Mouse (Mus musculus): ENCODE results near the gene Sost.

Gene Sost

DNA sequence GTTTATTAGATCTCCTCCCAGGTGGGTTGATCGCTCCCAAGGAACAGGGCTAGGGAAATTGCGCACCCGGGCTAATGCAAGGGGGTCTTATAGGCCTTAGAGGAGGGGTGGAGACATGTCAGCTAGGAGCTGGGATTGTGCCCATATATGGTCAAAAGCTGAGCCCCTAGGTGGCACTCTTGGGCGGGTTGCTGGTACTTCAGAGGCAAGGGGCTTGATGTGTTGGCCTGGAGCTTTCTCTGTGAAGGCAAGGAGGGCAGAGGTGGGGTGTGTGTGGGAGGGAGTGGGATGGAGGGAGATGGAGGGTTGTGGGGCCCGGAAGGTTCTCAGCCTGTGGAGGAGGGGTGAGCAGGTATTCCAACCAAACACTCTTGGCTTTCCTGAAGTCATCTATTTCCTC is 20.3 kb downstream of the Sost start:
- DNase-seq (ENCODE audit: low spot score), result no peak

DNA sequence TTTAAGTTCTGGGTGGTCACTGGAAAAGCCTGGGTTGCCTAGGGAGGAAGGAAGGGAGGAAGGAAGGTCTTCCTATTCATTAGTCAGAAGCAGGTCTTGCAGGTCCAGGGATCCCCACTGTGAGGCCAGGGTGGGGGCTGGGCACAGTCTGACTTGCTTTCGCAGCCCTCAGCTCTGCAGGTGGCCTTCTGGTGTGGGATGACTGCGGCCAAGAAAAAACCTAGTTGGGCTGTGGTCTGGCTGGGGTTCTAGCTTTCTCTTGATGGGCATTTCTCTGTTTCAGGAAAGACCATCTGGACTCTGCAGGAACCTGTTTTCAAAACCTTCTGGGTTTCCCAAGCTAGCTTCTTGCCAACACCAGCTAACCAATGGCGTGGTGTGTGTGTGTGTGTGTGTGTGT is 23.8 kb downstream of the Sost start:
- DNase-seq (ENCODE audit: low spot score), result no peak

DNA sequence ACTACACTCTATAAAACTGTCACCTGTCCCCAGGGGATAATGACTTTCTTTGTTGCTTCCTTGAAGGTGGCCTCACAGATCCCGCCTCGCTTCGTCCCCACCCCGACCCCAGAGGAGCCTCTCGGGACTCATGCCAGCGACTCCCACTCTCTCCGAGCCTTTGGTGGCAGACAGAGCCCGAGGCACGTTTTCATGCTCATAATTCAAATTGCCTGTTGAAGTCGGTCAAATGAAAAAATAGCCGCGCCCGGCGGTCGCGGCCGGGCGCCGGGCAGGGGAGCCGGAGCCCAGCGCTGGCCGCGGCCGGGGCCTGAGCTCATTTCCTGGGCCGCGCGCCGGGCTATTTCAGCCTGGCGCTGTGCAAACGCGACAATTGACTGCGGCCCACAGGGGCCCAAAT is 29.7 kb downstream of the Sost start:
- DNase-seq (ENCODE audit: low spot score), result no peak

DNA sequence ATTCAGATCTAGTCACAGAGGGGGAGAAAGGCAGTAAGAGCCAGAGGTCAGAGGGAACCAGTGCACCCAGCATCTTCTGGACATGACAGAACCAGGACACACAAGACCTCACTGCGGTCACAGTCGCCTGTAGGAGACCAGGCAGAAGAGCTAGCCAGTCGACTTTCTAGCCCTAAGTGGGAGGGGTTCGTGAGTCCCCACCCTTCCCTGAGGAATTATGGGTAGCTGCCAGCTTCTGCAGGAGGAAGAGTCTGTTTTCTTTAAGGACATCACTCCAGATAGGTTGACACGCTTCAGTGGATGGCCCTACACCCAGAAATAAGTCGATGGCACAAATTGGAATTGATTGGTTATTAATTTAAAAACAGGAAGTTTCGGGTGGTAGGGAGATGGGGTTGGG is 30.4 kb downstream of the Sost start:
- no peak for DNase-seq (ENCODE audit: low spot score)

DNA sequence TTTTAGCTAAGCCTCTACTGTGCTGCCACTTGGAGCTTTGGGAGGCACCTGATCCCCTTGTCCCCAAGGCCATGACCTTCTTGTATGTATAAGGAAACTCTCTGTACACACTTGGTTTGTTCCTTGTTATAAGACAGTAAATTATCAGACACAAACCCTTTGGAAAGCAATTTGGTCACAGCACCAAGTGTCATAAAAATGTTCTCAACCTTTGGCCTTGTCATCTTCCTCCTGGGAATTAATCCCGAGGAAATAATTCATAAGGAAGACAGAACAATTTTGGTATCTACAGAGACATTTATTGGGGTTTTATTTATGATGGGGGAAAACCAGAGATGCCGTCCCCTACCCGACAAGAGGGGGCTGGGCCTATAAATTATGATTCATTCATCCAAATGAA is 31.1 kb downstream of the Sost start:
- no peak for DNase-seq (ENCODE audit: low spot score)

DNA sequence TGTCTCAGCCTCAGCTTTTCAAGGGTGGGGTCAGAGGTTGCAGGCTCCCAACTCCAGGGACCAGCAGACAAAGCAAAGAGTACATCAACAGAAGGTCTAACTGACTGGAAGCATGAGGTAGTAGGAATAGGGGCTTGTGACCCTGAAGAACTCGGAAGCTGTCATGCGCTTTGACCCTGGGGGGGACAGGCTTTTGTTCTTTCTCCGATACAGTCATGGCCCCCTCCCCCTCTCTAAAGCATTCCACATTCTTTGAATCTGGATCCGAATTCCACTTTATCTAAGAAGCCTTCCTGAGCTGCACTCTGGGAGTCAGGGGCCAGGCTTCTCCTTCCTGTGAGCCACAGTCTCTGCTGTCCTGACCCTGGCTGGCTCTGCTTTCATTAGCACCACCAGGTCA is 34.8 kb downstream of the Sost start:
- no peak for DNase-seq (ENCODE audit: low spot score)

DNA sequence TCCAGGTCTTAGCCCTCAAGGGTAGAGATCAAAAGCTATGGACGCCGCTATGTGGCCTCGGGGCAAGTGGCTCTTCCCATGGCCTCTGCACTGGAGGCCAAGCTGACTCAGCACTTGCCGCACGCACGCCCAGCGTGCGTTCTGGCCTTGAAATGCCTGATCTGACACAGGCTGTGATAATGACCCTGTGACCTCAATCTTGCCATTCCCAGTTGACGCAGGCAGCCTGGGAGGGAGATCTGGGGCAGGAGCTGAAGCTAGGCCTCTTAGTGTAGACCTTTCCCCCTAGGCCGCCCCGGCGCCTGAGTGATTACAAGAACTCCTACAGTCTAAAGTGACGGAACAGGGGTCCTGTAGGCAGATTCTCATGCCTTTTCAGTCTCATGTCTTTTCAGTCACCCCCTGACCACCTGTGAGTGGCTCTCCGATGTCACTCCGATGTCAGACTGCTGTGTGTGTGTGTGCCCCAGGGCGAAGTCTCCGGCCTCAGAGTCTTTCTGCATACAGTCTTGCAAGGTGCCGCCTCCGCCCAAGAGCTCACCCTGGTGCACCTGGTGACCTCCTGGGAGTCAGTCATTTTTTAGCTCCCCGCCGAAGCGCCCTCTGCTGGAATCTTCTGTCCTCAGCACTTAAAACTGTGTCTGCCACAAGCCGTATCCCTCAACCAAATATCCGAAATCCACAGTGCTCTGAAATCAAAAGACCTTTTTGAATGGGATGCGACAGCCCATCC is 38.6 kb downstream of the Sost start:
- DNase-seq (ENCODE audit: low spot score), result peak; percentile 61

DNA sequence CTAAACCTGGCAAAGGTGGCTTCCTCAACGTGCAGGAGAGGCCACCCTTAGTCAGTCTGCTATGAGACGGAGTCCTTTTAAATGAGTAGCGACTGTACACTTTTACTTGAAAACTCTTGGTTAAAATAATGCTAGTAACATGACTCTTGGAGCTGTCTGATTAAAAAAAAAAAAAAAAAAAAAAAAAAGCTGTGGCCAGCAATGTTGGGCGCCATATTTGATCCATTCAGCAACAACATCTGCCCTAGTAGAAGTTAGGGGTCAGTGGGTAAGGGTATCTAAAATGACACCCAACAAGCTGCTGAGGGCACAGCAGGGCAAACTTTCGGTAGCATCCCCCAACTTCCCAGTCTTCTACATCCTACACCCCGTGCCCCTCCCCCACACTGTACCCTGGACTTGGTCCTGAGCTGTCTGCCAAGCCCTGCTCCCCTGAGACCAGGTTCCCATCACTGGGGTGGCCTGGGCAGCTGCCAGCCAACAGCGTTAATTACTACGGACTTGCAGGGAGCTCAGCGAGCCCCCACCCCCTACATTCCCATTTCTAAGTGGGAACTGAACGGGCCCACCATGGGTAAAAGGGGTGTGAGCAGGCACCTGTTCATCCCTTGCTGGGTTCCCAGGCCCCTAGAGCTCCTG is 39.7 kb downstream of the Sost start:
- no peak for DNase-seq (ENCODE audit: low spot score)

DNA sequence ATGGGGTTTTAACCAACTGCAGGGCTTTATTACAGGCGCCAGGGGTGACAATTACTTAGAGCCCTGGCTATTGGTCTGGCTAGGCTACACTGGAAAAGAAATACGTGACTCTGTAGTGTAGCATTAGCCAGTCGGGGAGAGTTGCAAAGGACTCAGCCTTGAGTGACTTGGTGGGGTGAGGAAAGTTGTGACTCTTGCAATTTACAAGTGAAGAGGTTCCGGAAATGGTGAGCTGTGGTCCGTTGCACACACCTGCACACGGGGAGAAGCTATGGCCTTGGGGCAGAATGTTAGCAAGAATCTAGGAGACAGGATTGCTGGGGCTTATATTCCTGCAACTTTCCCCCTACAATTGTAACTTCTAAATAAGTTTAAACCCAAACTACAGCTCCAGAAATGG is 41.2 kb downstream of the Sost start:
- DNase-seq (ENCODE audit: low spot score), result no peak

DNA sequence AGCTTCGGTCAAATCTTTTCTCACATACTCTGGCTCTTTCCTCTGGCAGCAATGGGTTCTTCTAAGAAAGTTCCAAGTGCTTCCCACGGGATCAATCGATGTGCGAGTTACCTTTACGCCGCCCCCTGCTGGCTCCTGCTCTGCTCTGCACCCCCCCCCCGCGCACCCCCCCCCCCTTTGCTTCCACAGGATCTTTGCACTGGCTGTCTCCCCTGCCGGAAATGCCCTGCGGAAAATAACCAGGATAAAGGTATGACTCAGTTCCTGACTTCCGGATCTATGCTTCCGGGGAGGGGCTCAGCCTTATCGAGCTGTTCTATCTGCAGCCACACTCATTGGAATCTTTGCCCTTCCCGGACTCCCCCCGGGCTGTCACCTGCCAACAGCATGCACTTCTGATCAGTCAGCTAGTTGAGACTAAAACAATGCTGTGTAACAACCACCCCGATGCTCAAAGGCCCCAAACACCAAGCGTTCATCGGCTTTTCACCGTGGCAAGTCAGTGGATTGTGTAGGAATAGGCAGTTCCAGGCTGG is 42.3 kb downstream of the Sost start:
- no peak for DNase-seq (ENCODE audit: low spot score)

DNA sequence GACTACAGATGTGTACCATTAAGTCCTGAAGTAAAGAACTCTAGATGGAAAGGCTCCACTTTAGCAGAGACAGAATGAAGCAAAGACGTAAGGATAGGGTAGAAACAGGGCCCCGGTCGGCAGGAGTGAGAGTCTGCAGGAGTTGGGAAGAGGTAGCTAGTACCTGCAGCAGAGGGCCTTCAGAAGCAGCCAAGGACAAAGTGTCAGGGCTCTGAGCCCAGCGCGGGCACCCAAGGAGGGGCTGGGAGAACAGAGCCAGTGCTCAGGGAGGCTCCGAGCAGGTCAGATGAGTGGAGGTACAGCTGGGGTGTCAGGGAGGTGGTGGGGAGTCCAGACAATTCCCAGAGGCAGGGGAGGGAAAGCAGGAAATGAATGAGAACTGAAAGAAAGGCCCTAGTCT is 42.8 kb downstream of the Sost start:
- DNase-seq (ENCODE audit: low spot score), result no peak

DNA sequence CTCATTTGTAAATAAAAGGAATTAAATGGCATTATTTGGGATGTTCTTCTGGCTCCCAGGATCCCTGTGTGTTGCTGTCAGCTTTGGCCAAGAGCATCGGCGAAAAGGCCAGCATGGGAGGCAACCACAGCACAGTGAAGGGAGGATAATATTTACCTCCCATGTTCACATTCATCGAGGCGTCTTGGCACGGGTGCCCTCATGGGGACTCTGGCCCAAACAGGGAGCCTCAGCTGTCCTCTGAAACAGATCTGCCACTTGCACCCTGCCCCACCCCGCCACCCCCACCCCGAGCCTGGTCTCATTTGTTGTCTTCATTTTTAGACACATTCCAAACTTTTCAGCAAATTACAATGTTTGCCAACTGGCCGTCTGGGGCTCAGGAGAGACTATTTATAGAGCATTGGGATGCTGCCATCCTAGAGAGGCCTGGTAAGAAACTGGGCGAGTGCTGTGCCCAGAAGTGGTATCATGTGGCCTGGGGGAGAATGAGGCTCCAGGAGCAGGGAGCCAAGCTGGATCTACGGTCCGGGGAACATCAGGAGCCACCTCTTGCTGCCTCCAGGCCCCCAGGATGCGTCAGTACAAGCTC is 45.4 kb downstream of the Sost start:
- DNase-seq (ENCODE audit: low spot score), result no peak

DNA sequence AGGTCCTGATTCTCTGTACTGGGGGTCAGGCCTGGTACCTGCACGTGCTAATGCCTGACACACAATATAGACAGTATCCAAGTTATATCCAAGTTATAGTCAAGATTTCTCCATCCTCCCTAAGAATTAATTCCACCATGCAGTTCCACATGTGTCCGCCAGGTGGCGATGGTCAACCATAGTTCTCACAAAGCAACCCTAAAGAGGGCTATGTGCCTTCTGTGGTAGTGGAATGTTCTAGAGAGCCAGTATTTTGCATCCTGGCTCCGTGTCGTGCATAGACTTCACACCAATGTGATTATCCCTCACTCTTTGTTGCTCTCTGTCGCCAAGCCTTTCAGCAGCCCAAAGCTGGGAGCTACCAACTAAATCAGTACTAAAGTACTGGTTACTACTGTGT is 47.2 kb downstream of the Sost start:
- peak; percentile 40 for DNase-seq (ENCODE audit: low spot score)

DNA sequence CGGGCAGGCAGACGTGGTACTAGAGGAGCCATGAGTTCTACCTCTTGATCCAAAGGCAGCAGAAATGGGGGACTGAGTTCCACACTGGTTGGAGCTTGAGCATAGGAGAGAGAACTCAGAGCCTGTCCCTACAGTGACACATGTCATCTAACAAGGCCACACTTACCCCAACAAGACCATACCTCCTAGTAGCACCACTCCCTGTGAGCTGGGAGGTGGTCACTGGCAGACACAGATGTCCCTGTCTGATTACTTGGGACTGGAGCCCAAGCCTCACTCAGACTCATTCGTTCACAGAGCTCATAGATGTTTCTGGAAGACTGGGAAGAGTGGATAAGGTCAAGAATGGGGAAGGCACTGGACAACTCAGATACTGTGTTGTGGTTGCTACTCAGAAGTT is 48.2 kb downstream of the Sost start:
- DNase-seq (ENCODE audit: low spot score), result no peak

DNA sequence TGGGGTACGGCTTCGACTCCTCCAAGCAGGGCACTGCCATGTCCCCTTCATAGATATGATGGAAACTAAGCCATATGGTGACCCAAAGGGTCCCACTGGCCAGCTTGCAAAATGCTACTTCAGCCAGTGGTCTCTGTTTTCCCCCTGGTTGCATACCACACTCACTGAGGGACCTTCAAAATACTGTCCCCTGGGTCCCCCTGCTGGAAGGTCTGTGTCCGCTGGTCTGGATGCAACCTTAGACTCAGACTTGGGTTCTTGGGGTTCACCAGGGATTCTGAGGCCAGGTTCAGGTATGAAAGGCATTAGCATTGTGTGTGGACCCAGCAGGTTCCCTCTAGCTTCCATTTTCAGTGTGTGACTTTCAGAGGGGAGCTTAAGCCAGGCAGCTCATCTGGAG is 50.0 kb downstream of the Sost start:
- DNase-seq (ENCODE audit: low spot score), result no peak

DNA sequence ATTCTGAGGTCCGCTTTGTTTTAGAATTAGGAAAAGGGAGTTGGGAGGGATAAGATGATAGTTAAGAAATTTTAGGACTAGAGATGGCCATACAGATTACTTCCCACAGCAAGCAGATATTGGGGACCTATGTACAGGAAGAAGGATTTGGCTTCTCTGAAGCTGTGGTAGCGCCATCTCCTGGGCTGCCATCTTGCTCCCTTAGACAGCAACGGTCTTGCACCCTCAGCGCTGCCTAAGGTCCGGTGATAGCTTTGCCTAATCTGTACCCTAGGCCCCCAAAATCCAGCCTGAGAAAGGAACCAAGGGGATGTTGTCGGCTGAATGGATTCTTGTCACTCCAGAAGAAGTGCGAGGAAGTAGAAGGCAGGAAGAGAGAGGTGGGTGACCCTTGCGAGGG is 53.2 kb downstream of the Sost start:
- no peak for DNase-seq (ENCODE audit: low spot score)
